Mouse (Mus musculus): ENCODE data around the gene Tbc1d9. TPM values are rescaled to one million over a fixed set of nuclear protein-coding genes. Genes with fewer than 3 reads are reported as not detected.

Tbc1d9 gene
- polyA plus RNA-seq, 1 experiment: 5.4 TPM

GRCm38 (mm10) chr8:83199715-83200114, 34.6 kb downstream of the Tbc1d9 start:
- no peak overlapping the region for H3K4me3 ChIP-seq (ENCODE audit: insufficient read depth, low read length)
- no peaks in the 10 kb centered on the region for H3K4me1 ChIP-seq (ENCODE audit: control insufficient read depth, insufficient read depth, low read length)
- TF ChIP-seq CTCF (IDR thresholded peaks at IDR 0.05; ENCODE audit: borderline replicate concordance, insufficient read depth, low read length): no peak
- TF ChIP-seq POLR2A (IDR thresholded peaks at IDR 0.05; ENCODE audit: low read depth, low read length): no peak
- no peak overlapping the region for H3K27ac ChIP-seq (ENCODE audit: insufficient read depth, low read length)

GRCm38 (mm10) chr8:83200191-83201177, 35.3 kb downstream of the Tbc1d9 start:
- Histone ChIP-seq H3K4me3 (ENCODE audit: insufficient read depth, low read length) (no peak overlapping the region), H3K4me1 (ENCODE audit: control insufficient read depth, insufficient read depth, low read length) (no peaks in the 10 kb centered on the region), H3K27ac (ENCODE audit: insufficient read depth, low read length) (no peak overlapping the region)
- TF ChIP-seq CTCF (IDR thresholded peaks at IDR 0.05; ENCODE audit: borderline replicate concordance, insufficient read depth, low read length) (no peak), POLR2A (IDR thresholded peaks at IDR 0.05; ENCODE audit: low read depth, low read length) (no peak)

GRCm38 (mm10) chr8:83202946-83203345, 37.8 kb downstream of the Tbc1d9 start:
- Histone ChIP-seq H3K27ac (ENCODE audit: insufficient read depth, low read length) (no peak overlapping the region), H3K4me1 (ENCODE audit: control insufficient read depth, insufficient read depth, low read length) (no peaks in the 10 kb centered on the region), H3K4me3 (ENCODE audit: insufficient read depth, low read length) (no peak overlapping the region)
- TF ChIP-seq CTCF (IDR thresholded peaks at IDR 0.05; ENCODE audit: borderline replicate concordance, insufficient read depth, low read length) (no peak), POLR2A (IDR thresholded peaks at IDR 0.05; ENCODE audit: low read depth, low read length) (no peak)

GRCm38 (mm10) chr8:83205907-83206306, 40.8 kb downstream of the Tbc1d9 start:
- TF ChIP-seq CTCF (IDR thresholded peaks at IDR 0.05; ENCODE audit: borderline replicate concordance, insufficient read depth, low read length): no peak
- no peak for TF ChIP-seq POLR2A (IDR thresholded peaks at IDR 0.05; ENCODE audit: low read depth, low read length)
- Histone ChIP-seq H3K27ac (ENCODE audit: insufficient read depth, low read length) (no peak overlapping the region), H3K4me1 (ENCODE audit: control insufficient read depth, insufficient read depth, low read length) (no peaks in the 10 kb centered on the region), H3K4me3 (ENCODE audit: insufficient read depth, low read length) (no peak overlapping the region)

- H3K4me3 ChIP-seq (ENCODE audit: insufficient read depth, low read length): no peak overlapping the region
- TF ChIP-seq POLR2A (IDR thresholded peaks at IDR 0.05; ENCODE audit: low read depth, low read length) (no peak), CTCF (IDR thresholded peaks at IDR 0.05; ENCODE audit: borderline replicate concordance, insufficient read depth, low read length) (no peak)
- no peak overlapping the region for H3K27ac ChIP-seq (ENCODE audit: insufficient read depth, low read length)
- H3K4me1 ChIP-seq (ENCODE audit: control insufficient read depth, insufficient read depth, low read length): no peaks in the 10 kb centered on the region
Observed at GRCm38 (mm10) chr8:83209581-83209980, 44.4 kb downstream of the Tbc1d9 start.

- no peaks in the 10 kb centered on the region for H3K4me1 ChIP-seq (ENCODE audit: control insufficient read depth, insufficient read depth, low read length)
- TF ChIP-seq POLR2A (IDR thresholded peaks at IDR 0.05; ENCODE audit: low read depth, low read length): no peak
- TF ChIP-seq CTCF (IDR thresholded peaks at IDR 0.05; ENCODE audit: borderline replicate concordance, insufficient read depth, low read length): no peak
- no peak overlapping the region for H3K4me3 ChIP-seq (ENCODE audit: insufficient read depth, low read length)
- H3K27ac ChIP-seq (ENCODE audit: insufficient read depth, low read length): no peak overlapping the region
Observed at GRCm38 (mm10) chr8:83210676-83211075, 45.5 kb downstream of the Tbc1d9 start.

- no peak for TF ChIP-seq POLR2A (IDR thresholded peaks at IDR 0.05; ENCODE audit: low read depth, low read length)
- no peak for TF ChIP-seq CTCF (IDR thresholded peaks at IDR 0.05; ENCODE audit: borderline replicate concordance, insufficient read depth, low read length)
- no peak overlapping the region for H3K27ac ChIP-seq (ENCODE audit: insufficient read depth, low read length)
- no peaks in the 10 kb centered on the region for H3K4me1 ChIP-seq (ENCODE audit: control insufficient read depth, insufficient read depth, low read length)
- H3K4me3 ChIP-seq (ENCODE audit: insufficient read depth, low read length): no peak overlapping the region
Observed at GRCm38 (mm10) chr8:83215065-83215464, 49.9 kb downstream of the Tbc1d9 start.

- H3K4me3 ChIP-seq (ENCODE audit: insufficient read depth, low read length): no peak overlapping the region
- H3K4me1 ChIP-seq (ENCODE audit: control insufficient read depth, insufficient read depth, low read length): no peaks in the 10 kb centered on the region
- TF ChIP-seq CTCF (IDR thresholded peaks at IDR 0.05; ENCODE audit: borderline replicate concordance, insufficient read depth, low read length) (no peak), POLR2A (IDR thresholded peaks at IDR 0.05; ENCODE audit: low read depth, low read length) (no peak)
- no peak overlapping the region for H3K27ac ChIP-seq (ENCODE audit: insufficient read depth, low read length)
Observed at GRCm38 (mm10) chr8:83216520-83216919, 51.4 kb downstream of the Tbc1d9 start.

- no peak for TF ChIP-seq CTCF (IDR thresholded peaks at IDR 0.05; ENCODE audit: borderline replicate concordance, insufficient read depth, low read length)
- no peak for TF ChIP-seq POLR2A (IDR thresholded peaks at IDR 0.05; ENCODE audit: low read depth, low read length)
- Histone ChIP-seq H3K4me3 (ENCODE audit: insufficient read depth, low read length) (no peak overlapping the region), H3K27ac (ENCODE audit: insufficient read depth, low read length) (no peak overlapping the region), H3K4me1 (ENCODE audit: control insufficient read depth, insufficient read depth, low read length) (no peaks in the 10 kb centered on the region)
Observed at GRCm38 (mm10) chr8:83217196-83217595, 52.0 kb downstream of the Tbc1d9 start.

GRCm38 (mm10) chr8:83217891-83218290, 52.7 kb downstream of the Tbc1d9 start:
- TF ChIP-seq CTCF (IDR thresholded peaks at IDR 0.05; ENCODE audit: borderline replicate concordance, insufficient read depth, low read length) (no peak), POLR2A (IDR thresholded peaks at IDR 0.05; ENCODE audit: low read depth, low read length) (no peak)

More at GRCm38 (mm10) chr8:83217891-83218290, 52.7 kb downstream of the Tbc1d9 start:
- Histone ChIP-seq H3K4me3 (ENCODE audit: insufficient read depth, low read length) (no peak overlapping the region), H3K27ac (ENCODE audit: insufficient read depth, low read length) (no peak overlapping the region), H3K4me1 (ENCODE audit: control insufficient read depth, insufficient read depth, low read length) (no peaks in the 10 kb centered on the region)
